Mouse (Mus musculus) gastrocnemius, adult 2 months (tissue): Measurements from ENCODE around the gene Brd9. TPM values are rescaled to one million over a fixed set of nuclear protein-coding genes. Genes with fewer than 3 reads are reported as not detected.

Source experiments
- DNase-seq: peaks from one replicate; pipeline ENCODE4 v3.0.0; 2022
- H3K27ac ChIP-seq: fragments of 200-600 bp; 2 replicates; pipeline ENCODE4 v1.8.1; 2022; ENCODE audit warnings: mild to moderate bottlenecking
- H3K4me3 ChIP-seq: fragments of 200-600 bp; 2 replicates; pipeline ENCODE4 v1.8.1; 2022; ENCODE audit warnings: mild to moderate bottlenecking, moderate library complexity
- CTCF ChIP-seq: fragments of 200-600 bp; IDR thresholded peaks from 2 replicates; pipeline ENCODE4 v1.8.1; 2022; ENCODE audit warnings: antibody characterized with exemption, mild to moderate bottlenecking, moderate library complexity
- intact Hi-C: fragments of 180-260 bp; cut with DNase I; formaldehyde crosslinking; loops from one replicate; pipeline ENCODE4 v1.15.1; 2025
- total RNA-seq, 2 experiments: library from RNA; stranded (reverse); gene quantifications; 2 replicates each; pipeline ENCODE4 v1.2.3; 2021

The Brd9 gene
- total RNA-seq, 2 experiments from 2014 or later = 7.8 to 12.9 TPM

- no peak for TF ChIP-seq CTCF
- no peak for DNase-seq
- intact Hi-C loops = no loop called here
- Histone ChIP-seq H3K4me3 (no peak overlapping the region), H3K27ac (no peak overlapping the region)
These were observed 17.1 kb downstream of the Brd9 start for GRCm38 (mm10) chr13:73954666-73955065.

DNA sequence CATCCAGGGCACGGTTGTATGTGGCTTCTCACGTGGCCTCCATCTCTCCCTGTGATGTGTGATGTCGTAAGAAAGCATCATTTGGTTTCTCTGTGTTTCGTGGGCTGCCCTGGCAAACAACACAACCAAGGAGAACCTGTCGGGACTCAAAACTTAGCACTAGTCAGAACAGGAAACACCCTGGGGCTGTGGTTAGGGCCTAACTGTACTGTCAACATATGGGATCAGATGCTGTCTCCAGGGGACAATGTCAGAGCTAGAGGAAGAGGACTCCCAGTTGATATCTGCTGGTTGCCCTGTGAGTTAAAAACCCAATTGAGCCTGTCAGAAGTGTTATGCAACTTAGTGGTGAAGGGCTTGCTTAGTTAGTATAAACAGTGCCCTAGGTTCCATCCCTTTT is 17.9 kb downstream of the Brd9 start:
- no peak for DNase-seq
- Histone ChIP-seq H3K27ac (no peak overlapping the region), H3K4me3 (no peak overlapping the region)
- TF ChIP-seq CTCF = no peak
- intact Hi-C loops = no loop called here

DNA sequence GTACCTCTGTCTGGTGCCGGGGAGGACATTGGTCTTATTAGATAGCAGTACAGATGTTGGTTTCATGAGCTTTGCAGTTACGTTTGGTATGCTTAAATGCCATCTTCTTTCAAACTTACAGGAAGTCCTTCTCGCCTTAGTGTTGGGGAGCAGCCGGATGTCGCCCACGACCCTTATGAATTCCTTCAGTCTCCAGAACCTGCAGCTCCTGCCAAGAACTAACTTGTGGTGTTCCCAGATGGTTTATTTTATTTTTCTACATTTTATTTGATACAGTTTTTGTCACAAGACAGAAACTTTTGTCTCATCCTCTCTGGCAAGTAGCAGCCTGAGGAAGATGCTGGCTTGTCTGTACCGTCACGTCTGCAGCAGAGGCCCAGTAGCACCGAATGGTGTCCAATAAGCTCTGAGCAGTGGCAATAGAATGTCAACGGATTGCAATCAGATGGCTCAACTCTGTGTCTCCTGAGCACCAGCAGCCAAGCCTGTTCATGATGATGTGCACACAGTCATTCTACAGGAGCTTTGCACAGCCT is 22.6 kb downstream of the Brd9 start:
- no peak for DNase-seq
- Histone ChIP-seq H3K4me3 (no peak overlapping the region), H3K27ac (no peak overlapping the region)
- intact Hi-C loops = loop anchor here (10.0 kb wide), 1 partner anchor 215 kb away; no protein-coding TSS in a partner anchor
- TF ChIP-seq CTCF = no peak

- peak; percentile 10; the same call in 1 of the 2 replicates for TF ChIP-seq CTCF
- H3K4me3 ChIP-seq = no peak overlapping the region
- no peak for DNase-seq
- H3K27ac ChIP-seq = no peak overlapping the region
- intact Hi-C loops = loop anchor here (10.0 kb wide), 1 partner anchor 214 kb away; no protein-coding TSS in a partner anchor
These were observed 23.6 kb downstream of the Brd9 start for GRCm38 (mm10) chr13:73961177-73961576.

DNA sequence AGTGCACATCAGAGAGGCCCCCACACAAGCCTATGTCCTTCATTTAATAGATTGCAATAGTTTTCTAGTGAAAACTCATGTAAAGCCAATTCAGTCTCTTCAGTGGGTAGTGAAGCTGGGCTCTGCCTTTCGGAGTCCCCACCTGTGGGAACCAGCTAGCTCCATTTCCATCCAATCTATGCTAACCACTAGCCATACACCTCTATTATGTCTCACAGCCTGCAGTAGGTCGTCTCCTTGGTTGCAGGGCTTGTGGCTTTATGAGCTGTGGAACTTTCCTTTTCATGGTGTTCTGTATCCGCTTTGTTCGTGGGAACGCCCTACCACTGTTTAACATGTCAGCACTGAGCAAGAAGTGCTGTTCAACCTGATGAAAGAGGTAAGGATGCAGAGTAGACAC is 25.9 kb downstream of the Brd9 start, which contains the start of gene Zdhhc11:
Gene Zdhhc11 (plus strand): TSS at position 301 of the 400 bp plus-strand sequence.
- no peak within 1 kb of the TSS for H3K27ac ChIP-seq
- intact Hi-C loops = loop anchor here (10.0 kb wide), 1 partner anchor 211 kb away; no protein-coding TSS in a partner anchor
- no peak for DNase-seq
- TF ChIP-seq CTCF = no peak
- no peak within 1 kb of the TSS for H3K4me3 ChIP-seq

- H3K4me3 ChIP-seq = peak overlapping the region; percentile 62
- intact Hi-C loops = loop anchor here (1.0 to 2.0 kb wide), 3 partner anchors 38 to 331 kb away; partner anchors contain the start of gene Tppp
- peak; percentile 86 for TF ChIP-seq CTCF
- DNase-seq = peak; percentile 71
- peak overlapping the region; percentile 78 for H3K27ac ChIP-seq
These were observed 33.2 kb downstream of the Brd9 start for GRCm38 (mm10) chr13:73970545-73971448.

- no peak for TF ChIP-seq CTCF
- intact Hi-C loops = no loop called here
- Histone ChIP-seq H3K4me3 (no peak overlapping the region), H3K27ac (no peak overlapping the region)
- DNase-seq = no peak
These were observed 36.9 kb downstream of the Brd9 start for GRCm38 (mm10) chr13:73974523-73974922.

GRCm38 (mm10) chr13:73976935-73977334 is 39.3 kb downstream of the Brd9 start:
- intact Hi-C loops = no loop called here
- no peak overlapping the region for H3K4me3 ChIP-seq
- no peak for TF ChIP-seq CTCF
- DNase-seq = no peak
- no peak overlapping the region for H3K27ac ChIP-seq

- Histone ChIP-seq H3K27ac (no peak overlapping the region), H3K4me3 (no peak overlapping the region)
- no peak for TF ChIP-seq CTCF
- no peak for DNase-seq
- intact Hi-C loops = no loop called here
These were observed 52.7 kb downstream of the Brd9 start for GRCm38 (mm10) chr13:73990325-73990724.

DNA sequence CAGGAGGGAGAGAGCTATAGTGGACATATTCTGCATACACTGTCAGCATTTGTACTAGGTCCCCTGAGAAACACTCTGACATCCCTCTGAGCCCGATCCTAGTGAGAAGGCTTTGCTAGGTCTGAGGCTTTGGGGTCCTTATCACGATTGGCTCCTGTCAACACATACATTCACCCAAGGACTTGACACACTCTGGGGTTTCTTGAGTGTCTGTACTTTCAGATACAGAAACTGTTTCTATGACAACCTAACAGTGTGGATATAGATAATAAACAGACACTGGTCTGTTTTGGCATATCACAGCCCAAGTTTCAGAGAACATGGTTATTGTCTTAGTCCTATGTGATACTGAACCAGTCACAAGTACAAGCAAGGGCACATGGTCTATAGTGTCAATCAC is 53.1 kb downstream of the Brd9 start:
- H3K4me3 ChIP-seq = no peak overlapping the region
- no peak for TF ChIP-seq CTCF
- H3K27ac ChIP-seq = no peak overlapping the region
- intact Hi-C loops = no loop called here
- no peak for DNase-seq

GRCm38 (mm10) chr13:73991267-73991666 is 53.7 kb downstream of the Brd9 start:
- no peak for DNase-seq
- H3K27ac ChIP-seq = no peak overlapping the region
- no peak for TF ChIP-seq CTCF
- intact Hi-C loops = no loop called here
- H3K4me3 ChIP-seq = no peak overlapping the region

DNA sequence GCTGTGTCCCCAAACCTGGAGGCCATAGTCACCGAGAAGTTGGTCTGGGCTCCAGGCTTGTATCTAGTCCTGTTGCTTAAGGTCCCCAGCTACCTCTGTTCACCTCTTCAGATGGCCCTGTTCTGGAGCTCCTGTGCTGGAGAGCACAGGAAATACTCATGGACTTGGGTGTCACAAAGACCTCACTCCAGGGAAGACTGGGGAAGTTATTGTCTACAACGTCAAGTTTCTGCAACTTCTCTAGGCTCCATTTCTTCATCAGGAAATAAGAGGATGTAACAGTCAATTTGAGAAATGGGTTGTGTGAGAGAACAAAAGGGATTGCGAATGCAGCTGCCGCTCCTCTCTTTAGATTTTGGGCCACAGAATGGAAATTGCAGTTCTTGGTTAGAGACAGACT is 58.8 kb downstream of the Brd9 start:
- intact Hi-C loops = no loop called here
- no peak for TF ChIP-seq CTCF
- no peak overlapping the region for H3K4me3 ChIP-seq

DNA sequence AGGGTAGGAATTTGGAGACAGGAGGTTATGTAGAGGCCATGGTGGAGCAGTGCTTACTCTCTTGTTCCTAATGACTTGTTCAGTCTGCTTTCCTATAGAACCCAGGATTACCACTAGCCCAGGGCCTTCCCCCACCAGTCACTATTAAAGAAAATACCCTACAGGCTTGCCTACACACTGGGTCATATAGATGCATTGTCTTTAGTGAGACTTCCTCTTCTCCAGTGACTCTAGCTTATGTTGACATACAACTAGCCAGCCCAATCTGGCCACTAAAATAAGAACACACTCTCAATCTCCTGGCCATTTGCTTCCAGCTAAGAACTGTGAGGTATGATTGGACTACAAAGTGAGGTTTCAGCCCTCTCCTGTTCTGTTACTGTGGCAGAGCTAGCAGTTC is 62.9 kb downstream of the Brd9 start:
- intact Hi-C loops = no loop called here
- H3K27ac ChIP-seq = no peak overlapping the region
- no peak overlapping the region for H3K4me3 ChIP-seq
- DNase-seq = no peak
- TF ChIP-seq CTCF = no peak

More for the DNA sequence above, 58.8 kb downstream of the Brd9 start:
- no peak overlapping the region for H3K27ac ChIP-seq
- no peak for DNase-seq

DNA sequence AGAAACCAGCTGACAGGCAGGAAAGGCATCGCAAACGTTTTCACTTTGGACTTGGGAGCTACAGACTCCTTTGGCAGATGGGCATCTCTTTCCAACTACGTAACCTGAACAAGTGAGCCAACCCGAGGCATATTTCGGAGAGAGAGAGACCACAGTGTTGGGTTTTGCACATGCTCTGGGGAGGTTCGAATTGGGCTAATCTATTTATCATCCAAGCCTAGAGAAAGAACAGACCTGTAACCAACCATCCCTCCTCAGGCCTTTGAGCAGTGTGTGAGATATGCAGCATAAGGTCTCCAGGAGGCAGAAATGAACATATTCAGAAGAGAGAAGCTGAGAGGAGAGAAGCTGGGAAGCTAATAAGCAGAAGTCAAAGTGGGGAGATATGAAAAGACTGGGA is 63.4 kb downstream of the Brd9 start:
- intact Hi-C loops = no loop called here
- no peak overlapping the region for H3K27ac ChIP-seq
- DNase-seq = no peak
- no peak for TF ChIP-seq CTCF
- no peak overlapping the region for H3K4me3 ChIP-seq
